Mouse (Mus musculus): ENCODE results near the gene AU041133.
"Not testable (repeated sequence)": the region's sequence is repeated elsewhere in the genome, so short reads cannot be mapped to it uniquely, and the experiment has no call there.

The AU041133 gene

DNA sequence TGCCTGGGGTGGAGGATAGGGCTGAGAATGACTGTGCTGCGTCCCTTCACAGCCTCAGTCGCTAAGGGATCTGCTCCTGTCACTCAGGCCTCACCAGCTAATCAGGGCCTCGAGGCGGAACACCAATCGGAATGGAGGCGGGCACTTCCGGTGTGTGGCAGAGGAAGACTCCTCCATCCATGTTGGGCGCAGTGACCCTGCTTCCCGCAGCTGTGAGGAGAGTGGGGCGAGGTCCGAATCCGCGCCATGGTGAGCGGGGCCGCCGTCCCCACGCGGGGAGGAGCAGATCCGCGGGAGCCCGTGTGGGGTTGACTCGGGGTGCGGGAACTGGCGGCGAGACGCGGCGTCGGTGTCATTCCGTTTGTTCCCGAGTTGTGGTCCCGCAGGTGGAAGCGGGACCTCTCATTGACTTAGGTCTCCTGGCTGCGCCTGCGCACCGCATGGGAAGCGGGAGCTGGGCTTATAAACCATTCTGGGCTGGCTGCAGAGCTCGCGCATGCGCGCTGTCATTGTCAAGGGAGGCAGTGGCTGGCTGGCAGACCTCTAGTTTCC lies at the start of gene AU041133:
AU041133 (plus strand) TSS at position 164 of the 552 bp plus-strand sequence.
- DNase-seq (ENCODE audit: low spot score) = peak; percentile 75

DNA sequence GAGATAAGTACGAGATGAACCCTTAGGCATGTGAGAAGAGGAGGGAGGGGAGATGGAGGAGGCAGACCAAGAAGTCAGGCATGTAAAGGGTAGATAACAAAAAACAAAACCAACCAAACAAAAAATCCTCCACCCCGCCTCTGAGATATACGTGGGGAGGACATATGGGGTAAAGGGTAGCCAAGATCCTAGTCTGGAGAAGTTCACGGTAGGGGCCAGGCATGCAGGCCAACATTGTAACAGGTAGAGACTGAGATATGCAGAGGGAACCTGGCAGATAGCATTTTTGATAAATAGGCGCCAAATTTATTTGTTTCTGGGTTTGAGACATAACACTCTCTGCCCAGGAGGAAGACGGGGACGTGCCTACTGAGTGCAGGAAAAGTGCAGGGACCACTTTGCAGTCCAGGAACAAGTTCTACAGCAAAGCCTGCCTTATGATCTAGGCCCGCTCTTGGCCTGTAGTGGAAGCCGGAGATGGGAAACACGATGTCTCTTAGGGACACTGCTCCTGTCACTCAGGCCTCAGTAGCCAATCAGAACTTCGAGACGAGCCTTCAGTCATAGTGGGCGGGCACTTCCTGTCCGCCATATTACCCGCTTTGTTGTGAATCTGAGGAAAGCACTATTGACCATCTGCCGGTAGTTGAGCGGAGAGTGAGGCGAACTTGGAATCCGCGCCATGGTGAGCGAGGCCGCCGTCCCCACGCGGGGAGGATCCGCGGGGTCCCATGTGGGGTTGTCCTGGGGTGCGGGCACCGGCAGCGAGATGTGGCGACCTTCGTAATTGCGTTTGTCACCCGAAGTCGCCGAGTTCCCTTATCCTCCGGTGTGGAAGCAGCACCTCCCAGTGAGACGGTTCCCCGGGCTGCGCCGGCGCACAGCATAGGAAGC lies 44.8 kb upstream of the AU041133 start, which contains the start of gene BC024063:
BC024063 (plus strand) TSS at position 626 of the 894 bp plus-strand sequence.
- peak; percentile 40 for DNase-seq (ENCODE audit: low spot score)

GRCm38 (mm10) chr10:82083622-82083971 lies 44.2 kb upstream of the AU041133 start:
- DNase-seq (ENCODE audit: low spot score) = not testable (repeated sequence)

GRCm38 (mm10) chr10:82117206-82117605 lies 10.6 kb upstream of the AU041133 start:
- no peak for DNase-seq (ENCODE audit: low spot score)

GRCm38 (mm10) chr10:82145282-82145681 lies 17.5 kb downstream of the AU041133 start:
- DNase-seq (ENCODE audit: low spot score) = no peak

- DNase-seq (ENCODE audit: low spot score) = no peak
These were observed 19.8 kb downstream of the AU041133 start for GRCm38 (mm10) chr10:82147571-82147970.

GRCm38 (mm10) chr10:82167777-82168176 lies 40.0 kb downstream of the AU041133 start:
- DNase-seq (ENCODE audit: low spot score) = no peak

DNA sequence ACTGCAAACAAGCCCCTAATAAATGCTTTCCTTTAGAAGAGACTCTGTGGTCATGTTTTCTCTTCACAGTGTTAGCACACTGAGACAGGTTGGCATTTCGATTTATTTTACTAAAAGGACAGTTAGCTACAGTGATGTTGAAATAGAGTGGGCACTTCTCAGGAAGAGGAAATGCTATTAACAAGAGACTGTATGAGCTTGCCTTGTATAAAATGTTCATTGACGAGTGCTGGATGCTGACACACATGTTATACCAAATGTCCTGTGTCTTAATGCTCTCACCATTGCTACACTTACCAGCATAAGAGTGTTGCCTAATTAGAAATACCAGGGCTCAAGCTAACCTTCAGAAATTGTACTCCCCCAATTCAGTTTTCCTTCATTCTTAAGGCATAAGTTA lies 42.0 kb downstream of the AU041133 start:
- no peak for DNase-seq (ENCODE audit: low spot score)

- no peak for DNase-seq (ENCODE audit: low spot score)
These were observed 43.0 kb downstream of the AU041133 start for GRCm38 (mm10) chr10:82170808-82171207.

DNA sequence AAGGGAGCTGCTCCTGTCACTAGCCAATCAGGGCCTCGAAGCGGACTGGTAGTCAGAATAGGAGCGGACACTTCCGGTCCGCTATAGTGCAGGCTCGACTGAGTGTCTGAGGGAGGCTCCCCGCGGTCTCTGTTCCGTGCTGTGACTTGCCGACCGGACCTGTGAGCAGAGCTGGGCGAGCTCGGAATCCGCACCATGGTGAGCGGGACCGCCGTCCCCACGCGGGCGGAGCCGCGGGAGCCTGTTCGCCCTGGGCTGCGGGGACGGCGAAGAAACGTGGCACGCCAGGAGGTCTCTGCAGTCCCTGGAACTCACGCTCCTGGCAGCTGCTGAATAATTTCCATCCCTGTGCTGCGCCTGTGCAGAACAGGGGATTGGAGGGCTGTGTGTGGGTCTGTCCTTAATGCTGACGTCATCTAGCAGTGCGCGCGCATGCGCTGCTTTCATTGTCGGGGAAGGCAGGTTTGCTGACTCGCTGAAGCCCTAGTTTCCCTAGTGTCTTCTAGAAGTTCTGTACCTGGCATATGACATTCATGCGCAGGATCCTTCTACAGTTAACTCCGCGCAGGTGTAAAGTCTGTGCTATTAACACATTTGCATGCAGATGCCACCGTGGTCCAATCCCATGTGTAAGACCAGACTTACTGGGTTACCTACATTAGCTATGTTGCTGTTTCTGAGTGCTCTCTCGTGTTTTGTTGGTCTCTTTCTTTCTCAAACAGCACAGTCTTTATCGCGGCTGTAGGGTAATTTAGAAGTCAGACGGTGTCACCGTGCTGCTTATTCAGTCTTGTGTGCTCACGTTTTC lies 50.6 kb downstream of the AU041133 start:
- DNase-seq (ENCODE audit: low spot score) = peak; percentile 60

Measured in urinary bladder, postnatal 25 days (tissue).